Mouse (Mus musculus) monocyte, adult 59 days (primary cell): Measurements from ENCODE around the gene Dirc2. TPM values are rescaled to one million over a fixed set of nuclear protein-coding genes. Genes with fewer than 3 reads are reported as not detected.

Experiments
- total RNA-seq, 2 experiments: library from RNA; stranded (reverse); gene quantifications; one replicate each; pipeline ENCODE4 v1.2.4; 2023

Gene Dirc2
- total RNA-seq, result 10 to 100 TPM; 38.8 to 40.4 TPM

DNA sequence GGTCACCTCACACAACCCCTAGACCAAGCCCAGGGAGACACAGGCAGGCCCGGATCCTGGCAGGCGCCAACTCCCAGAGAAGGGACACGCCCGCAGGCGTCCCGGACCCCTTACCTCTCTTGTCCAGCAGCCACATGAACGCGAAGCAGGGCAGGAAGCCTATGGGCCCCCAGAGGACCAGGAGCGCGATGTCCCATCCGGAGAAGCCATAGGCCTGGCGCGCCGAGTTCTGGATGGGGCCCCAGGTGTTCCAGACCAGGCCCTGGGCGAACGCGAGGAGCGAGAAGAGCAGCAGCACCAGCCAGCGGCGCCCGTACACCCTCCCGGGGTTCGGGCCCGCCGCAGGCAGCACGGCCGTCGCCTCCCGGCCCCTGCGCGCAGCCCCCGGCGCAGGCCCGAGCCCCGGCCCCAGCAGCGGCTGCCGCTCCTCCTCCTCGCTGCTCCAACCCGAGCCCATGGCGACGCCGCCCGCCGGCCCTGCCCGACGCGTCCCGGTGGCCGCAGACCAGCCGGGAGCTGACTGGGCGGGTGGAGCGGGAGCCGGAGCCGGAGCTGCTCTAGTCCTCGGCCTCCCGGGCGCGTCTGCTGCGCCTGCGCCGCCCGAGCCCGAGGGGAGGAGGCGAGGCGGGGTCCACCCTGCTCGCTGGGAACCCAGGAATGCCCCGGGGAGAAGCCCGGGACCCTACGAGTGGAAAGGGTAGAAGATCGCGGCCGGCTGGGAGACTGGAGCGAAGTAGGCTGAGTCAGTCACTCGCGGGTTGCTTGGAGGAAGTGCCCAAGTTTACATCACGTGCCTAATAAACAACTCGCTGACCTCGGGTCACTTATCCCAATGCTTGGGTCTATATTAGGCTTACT, at the start of gene Dirc2:
Gene Dirc2, minus strand, starts transcription at position 572 of the 858 bp plus-strand sequence.

DNA sequence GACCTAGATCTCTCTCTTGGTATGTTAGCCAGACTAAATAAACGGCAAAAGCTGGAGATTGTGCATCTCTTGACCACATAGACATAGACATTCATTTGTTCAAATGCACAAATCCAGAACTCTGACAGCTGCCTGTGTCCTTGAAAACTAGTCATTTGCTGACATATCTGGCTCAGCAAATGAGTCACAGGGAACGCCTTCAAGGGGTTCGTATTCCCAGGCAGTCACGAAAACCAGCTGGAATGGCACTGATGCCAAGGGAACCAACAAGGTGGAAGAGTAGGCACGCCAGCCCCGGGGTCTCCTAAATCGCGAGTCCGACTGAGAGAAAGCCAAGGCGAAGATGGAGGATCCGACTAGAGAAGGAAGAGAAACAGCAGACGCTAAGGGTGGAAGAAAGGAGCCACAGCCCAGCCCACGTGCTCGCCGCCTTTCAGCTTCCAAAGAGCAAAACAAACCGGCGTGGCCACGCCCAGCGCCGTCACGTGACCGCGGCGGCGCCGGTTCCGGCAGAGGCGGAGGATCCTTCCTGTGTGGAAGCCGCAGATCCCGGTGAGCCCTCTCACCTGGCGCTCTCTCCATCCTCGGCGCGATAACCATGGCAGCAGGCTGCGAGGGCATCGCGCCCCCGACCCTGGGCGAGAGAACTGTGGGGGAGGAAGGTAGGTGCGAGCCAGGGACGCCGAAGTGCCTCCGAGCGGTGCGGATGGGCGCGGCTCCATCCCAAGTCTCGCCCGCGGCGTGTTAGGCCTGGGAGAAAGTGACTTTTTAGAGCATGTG, 912 bp upstream of the Dirc2 start, which contains the start of gene Hspbap1:
Gene Hspbap1, plus strand, starts transcription at position 498 of the 780 bp plus-strand sequence.

Other genes with a start within 250 kb of the Dirc2 start
- gene Sema5b, start 228.2 kb downstream of the Dirc2 start, total RNA-seq, result not detected
- gene Hspbap1, start 1.0 kb upstream of the Dirc2 start, total RNA-seq, result 10 to 100 TPM; 10.8 to 11.5 TPM
- gene Parp14, start 102.2 kb upstream of the Dirc2 start, total RNA-seq, result 10 to 100 TPM; 74.3 to 75.6 TPM
- gene Parp9, start 169.1 kb upstream of the Dirc2 start, total RNA-seq, result 10 to 100 TPM; 49.5 to 54.0 TPM
- 10 to 100 TPM; 48.3 to 52.3 TPM for gene Dtx3l, start 169.8 kb upstream of the Dirc2 start, total RNA-seq
- 10 to 100 TPM; 74.1 to 74.5 TPM for gene Kpna1, start 209.4 kb upstream of the Dirc2 start, total RNA-seq